Mouse (Mus musculus) small intestine, adult 2 months (tissue): ENCODE data around the gene Nanp. TPM values are rescaled to one million over a fixed set of nuclear protein-coding genes. Genes with fewer than 3 reads are reported as not detected.

ENCODE experiments used
- H3K27ac ChIP-seq: fragments of 200-500 bp; 2 replicates; pipeline ENCODE4 v1.5.1; 2012; ENCODE audit warnings: low read depth, low read length, control low read depth, inconsistent platforms; ENCODE audit not compliant: insufficient read depth
- H3K27me3 ChIP-seq: fragments of 200-500 bp; 2 replicates; pipeline ENCODE4 v1.6.1; 2012; ENCODE audit warnings: mild to moderate bottlenecking, moderate library complexity, low read length, inconsistent platforms; ENCODE audit not compliant: control insufficient read depth, insufficient read depth
- H3K36me3 ChIP-seq: fragments of 200-500 bp; 2 replicates; pipeline ENCODE4 v1.6.1; 2012; ENCODE audit warnings: mild to moderate bottlenecking, low read length, control low read depth, inconsistent platforms; ENCODE audit not compliant: control insufficient read depth, insufficient read depth
- H3K4me1 ChIP-seq: fragments of 200-500 bp; 2 replicates; pipeline ENCODE4 v1.6.1; 2012; ENCODE audit warnings: low read length, inconsistent platforms, mixed read lengths; ENCODE audit not compliant: control insufficient read depth, insufficient read depth, insufficient read length
- H3K4me3 ChIP-seq: fragments of 200-500 bp; 2 replicates; pipeline ENCODE4 v1.5.1; 2012; ENCODE audit warnings: low read depth, mild to moderate bottlenecking, control low read depth, inconsistent platforms, low read length, moderate library complexity
- CTCF ChIP-seq: fragments of 200-500 bp; IDR thresholded peaks from 2 replicates; pipeline ENCODE4 v1.5.1; 2012; ENCODE audit warnings: low read depth, mild to moderate bottlenecking, control low read depth, inconsistent platforms, low read length, moderate library complexity, mixed read lengths; ENCODE audit not compliant: insufficient replicate concordance, insufficient read length; ENCODE audit errors: extremely low read depth
- POLR2A ChIP-seq: fragments of 200-500 bp; IDR thresholded peaks from 2 replicates; pipeline ENCODE4 v1.6.1; 2012; ENCODE audit warnings: low read depth, mild to moderate bottlenecking, control low read depth, inconsistent platforms, low read length, moderate library complexity
- WGBS: fragments of 180-500 bp; shearing (Covaris S2); methylation state at CpG from one replicate; pipeline ENCODE4 v1.1.7; 2018; 5-methylcytosine and 5-hydroxymethylcytosine counted together
- polyA plus RNA-seq: library from polyadenylated mRNA; depleted of rRNA; stranded (reverse); fragments of >200 nt; gene quantifications from 2 replicates; pipeline ENCODE4 v1.2.3, GENCODE M21; 2012

The Nanp gene
- polyA plus RNA-seq, 1 experiment: 1.5 TPM

- Histone ChIP-seq H3K4me3 (no peak overlapping the region), H3K4me1 (no peaks in the 10 kb centered on the region), H3K27ac (no peak overlapping the region), H3K27me3 (no peaks in the 10 kb centered on the region), H3K36me3 (no peaks in the 10 kb centered on the region)
- no peak for TF ChIP-seq POLR2A
- TF ChIP-seq CTCF: no peak
- 63% methylated on average over 3 of the region's 3 CpGs for WGBS
These were observed 40.2 kb downstream of the Nanp start for GRCm38 (mm10) chr2:150999021-150999420.

- H3K36me3 ChIP-seq: no peaks in the 10 kb centered on the region
- H3K27me3 ChIP-seq: no peaks in the 10 kb centered on the region
- no peaks in the 10 kb centered on the region for H3K4me1 ChIP-seq
- 88% methylated on average over 5 of the region's 5 CpGs for WGBS
- TF ChIP-seq CTCF (no peak), POLR2A (no peak)
- H3K4me3 ChIP-seq: no peak overlapping the region
- H3K27ac ChIP-seq: no peak overlapping the region
These were observed 41.6 kb downstream of the Nanp start for GRCm38 (mm10) chr2:150997618-150998017.

GRCm38 (mm10) chr2:150995324-150995723 lies 43.9 kb downstream of the Nanp start:
- H3K36me3 ChIP-seq: no peaks in the 10 kb centered on the region
- no peaks in the 10 kb centered on the region for H3K27me3 ChIP-seq
- no peak overlapping the region for H3K4me3 ChIP-seq
- 28% methylated on average over 4 of the region's 4 CpGs for WGBS
- no peak overlapping the region for H3K27ac ChIP-seq
- no peak for TF ChIP-seq POLR2A
- no peak for TF ChIP-seq CTCF
- no peaks in the 10 kb centered on the region for H3K4me1 ChIP-seq

GRCm38 (mm10) chr2:150991050-150991449 lies 48.1 kb downstream of the Nanp start:
- 92% methylated on average over 4 of the region's 4 CpGs for WGBS
- Histone ChIP-seq H3K27ac (no peak overlapping the region), H3K36me3 (no peaks in the 10 kb centered on the region), H3K4me1 (no peaks in the 10 kb centered on the region), H3K4me3 (no peak overlapping the region), H3K27me3 (no peaks in the 10 kb centered on the region)
- TF ChIP-seq CTCF (no peak), POLR2A (no peak)

- no peak for TF ChIP-seq POLR2A
- no peak for TF ChIP-seq CTCF
- 60% methylated on average over 2 of the region's 2 CpGs for WGBS
- Histone ChIP-seq H3K4me3 (no peak overlapping the region), H3K27ac (no peak overlapping the region), H3K4me1 (no peaks in the 10 kb centered on the region), H3K27me3 (no peaks in the 10 kb centered on the region), H3K36me3 (no peaks in the 10 kb centered on the region)
These were observed 48.7 kb downstream of the Nanp start for GRCm38 (mm10) chr2:150990506-150990905.

GRCm38 (mm10) chr2:150985359-150985758 lies 53.8 kb downstream of the Nanp start:
- 97% methylated on average over 2 of the region's 2 CpGs for WGBS
- TF ChIP-seq POLR2A: no peak
- no peak for TF ChIP-seq CTCF
- no peak overlapping the region for H3K27ac ChIP-seq
- H3K27me3 ChIP-seq: no peaks in the 10 kb centered on the region
- no peaks in the 10 kb centered on the region for H3K36me3 ChIP-seq
- H3K4me1 ChIP-seq: no peaks in the 10 kb centered on the region
- no peak overlapping the region for H3K4me3 ChIP-seq

GRCm38 (mm10) chr2:150982051-150982450 lies 57.1 kb downstream of the Nanp start:
- Histone ChIP-seq H3K4me3 (no peak overlapping the region), H3K27me3 (no peaks in the 10 kb centered on the region), H3K36me3 (no peaks in the 10 kb centered on the region), H3K4me1 (no peaks in the 10 kb centered on the region), H3K27ac (no peak overlapping the region)
- TF ChIP-seq CTCF (no peak), POLR2A (no peak)

GRCm38 (mm10) chr2:150981524-150981923 lies 57.7 kb downstream of the Nanp start:
- no peaks in the 10 kb centered on the region for H3K36me3 ChIP-seq
- no peaks in the 10 kb centered on the region for H3K4me1 ChIP-seq
- H3K27me3 ChIP-seq: no peaks in the 10 kb centered on the region
- H3K27ac ChIP-seq: no peak overlapping the region
- no peak overlapping the region for H3K4me3 ChIP-seq
- TF ChIP-seq CTCF: no peak
- TF ChIP-seq POLR2A: no peak
- 76% methylated on average over 7 of the region's 7 CpGs for WGBS
